Mouse (Mus musculus): ENCODE measurements at regions not wholly inside any gene's neighbourhood (a gene's known extent, or its start where the extent isn't known, plus 50 kb on each side); places are given as distances from the start of the nearest gene placed in this dataset.

DNA sequence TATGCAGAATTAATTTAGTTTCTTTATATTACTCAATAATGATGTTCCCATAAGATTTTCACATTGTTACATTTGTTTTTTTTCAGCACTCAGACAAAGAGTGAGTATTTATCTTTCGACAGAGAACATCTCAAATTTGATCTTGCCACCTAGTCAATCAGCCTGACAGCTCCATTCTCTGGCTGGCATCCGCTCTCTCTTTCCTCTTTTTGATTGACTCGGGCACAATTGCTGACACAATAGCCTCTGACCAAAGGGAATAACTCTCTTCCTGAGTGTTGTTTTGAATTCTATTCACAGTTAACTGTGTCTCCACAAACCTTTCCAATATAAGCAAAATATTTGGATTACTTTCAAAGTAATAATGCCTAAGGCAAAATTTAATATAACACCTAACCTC lies 711.4 kb downstream of the Adgrl2 start:
- no peak for TF ChIP-seq GATA4 (IDR thresholded peaks at IDR 0.05; ENCODE audit: insufficient replicate concordance, low read length)

DNA sequence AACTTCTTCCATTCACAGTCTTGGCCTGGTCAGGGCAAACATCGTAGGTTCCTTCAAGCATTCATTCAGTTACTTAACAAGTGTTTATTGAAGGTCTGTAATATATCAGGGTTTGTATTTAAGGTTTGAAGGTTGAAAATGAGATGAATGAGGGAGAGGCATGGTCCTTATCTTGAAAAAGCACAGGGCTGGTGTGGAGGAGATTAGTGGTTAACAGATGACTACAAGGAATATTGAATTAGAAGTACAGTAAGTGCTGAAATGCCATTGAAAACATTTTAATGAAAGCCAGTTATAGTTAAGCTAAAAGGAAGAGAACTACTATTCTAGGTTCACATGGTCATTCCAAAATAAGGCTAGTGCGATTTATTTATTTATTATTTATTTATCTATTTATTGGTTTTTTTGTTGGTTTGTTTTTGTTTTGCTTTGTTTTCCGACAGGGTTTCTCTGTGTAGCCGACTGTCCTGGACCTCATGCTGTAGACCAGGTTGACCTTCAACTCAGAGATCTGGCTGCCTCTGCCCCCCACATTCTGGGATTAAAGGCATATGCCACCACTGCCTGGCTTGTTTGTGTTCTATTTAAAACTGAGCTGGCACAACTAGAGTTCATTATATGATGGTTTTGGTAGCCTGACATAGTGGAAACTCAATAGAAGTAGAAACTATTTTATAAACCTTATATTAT lies 718.1 kb downstream of the Adgrl2 start:
- no peak for TF ChIP-seq GATA4 (IDR thresholded peaks at IDR 0.05; ENCODE audit: insufficient replicate concordance, low read length)

GRCm38 (mm10) chr3:148268812-148269211 lies 721.5 kb downstream of the Adgrl2 start:
- TF ChIP-seq GATA4 (IDR thresholded peaks at IDR 0.05; ENCODE audit: insufficient replicate concordance, low read length), result no peak

DNA sequence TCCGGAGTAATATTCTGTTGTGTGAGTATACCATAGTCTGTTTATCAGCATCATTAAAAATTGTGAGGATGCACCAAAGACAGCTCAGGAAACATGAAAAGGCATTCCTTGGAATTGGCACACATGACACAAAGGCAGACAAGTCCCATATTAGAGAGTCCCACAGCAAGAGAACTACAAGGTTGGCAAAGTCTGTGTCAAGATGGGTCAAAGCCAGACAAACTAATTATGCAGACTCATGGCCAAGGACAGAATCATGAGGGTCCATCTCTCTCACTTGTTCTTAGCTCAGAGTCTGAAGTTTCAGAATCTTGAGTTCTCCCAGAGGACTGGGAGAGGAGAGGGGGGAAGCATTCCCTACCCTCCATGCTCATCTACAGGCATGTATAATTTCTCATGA lies 731.1 kb downstream of the Adgrl2 start:
- no peak for TF ChIP-seq GATA4 (IDR thresholded peaks at IDR 0.05; ENCODE audit: insufficient replicate concordance, low read length)

GRCm38 (mm10) chr3:148248617-148249016 lies 741.7 kb downstream of the Adgrl2 start:
- no peak for TF ChIP-seq GATA4 (IDR thresholded peaks at IDR 0.05; ENCODE audit: insufficient replicate concordance, low read length)

DNA sequence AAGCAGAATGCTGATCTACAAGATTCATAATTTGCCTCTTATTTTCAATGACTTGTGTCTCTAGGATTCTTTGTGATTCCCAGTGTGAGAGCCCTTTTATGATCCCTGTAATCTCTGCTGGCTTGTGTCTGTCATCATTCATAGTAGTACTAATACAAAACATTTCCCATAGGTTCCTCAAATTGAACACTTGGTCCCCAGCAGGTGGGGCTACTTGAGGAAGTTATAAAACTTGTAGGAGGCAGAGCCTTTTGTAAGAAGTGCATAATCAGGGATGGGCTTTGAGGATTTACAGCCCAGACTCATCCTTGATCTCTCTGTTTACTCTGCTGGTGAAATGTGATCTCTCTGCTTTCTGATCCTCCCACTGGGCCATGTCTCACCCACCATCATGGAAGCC lies 743.6 kb downstream of the Adgrl2 start:
- TF ChIP-seq GATA4 (IDR thresholded peaks at IDR 0.05; ENCODE audit: insufficient replicate concordance, low read length), result no peak

GRCm38 (mm10) chr3:148238093-148238492 lies 752.3 kb downstream of the Adgrl2 start:
- no peak for TF ChIP-seq GATA4 (IDR thresholded peaks at IDR 0.05; ENCODE audit: insufficient replicate concordance, low read length)

DNA sequence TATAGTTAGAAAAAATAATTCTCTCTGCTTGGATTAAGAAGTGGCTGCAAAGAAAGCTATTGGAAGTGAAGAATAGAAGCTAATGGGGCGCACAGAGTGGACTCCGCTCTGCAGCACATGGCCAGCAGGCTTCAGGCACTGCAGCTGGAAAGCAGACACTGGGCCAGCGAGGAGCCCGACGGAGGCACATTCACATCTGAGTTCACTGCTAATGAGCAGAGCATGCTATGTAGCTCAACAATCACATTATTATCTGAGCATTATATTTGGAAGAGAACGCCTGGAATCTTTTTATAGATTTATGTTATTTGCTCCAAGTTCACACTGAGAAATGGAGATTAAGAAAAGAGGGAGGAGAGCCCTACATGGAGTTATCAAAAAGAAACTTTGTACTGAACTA lies 752.8 kb downstream of the Adgrl2 start:
- TF ChIP-seq GATA4 (IDR thresholded peaks at IDR 0.05; ENCODE audit: insufficient replicate concordance, low read length), result no peak

GRCm38 (mm10) chr3:148233616-148234015 lies 756.7 kb downstream of the Adgrl2 start:
- no peak for TF ChIP-seq GATA4 (IDR thresholded peaks at IDR 0.05; ENCODE audit: insufficient replicate concordance, low read length)

GRCm38 (mm10) chr3:148229192-148229591 lies 761.2 kb downstream of the Adgrl2 start:
- no peak for TF ChIP-seq GATA4 (IDR thresholded peaks at IDR 0.05; ENCODE audit: insufficient replicate concordance, low read length)

DNA sequence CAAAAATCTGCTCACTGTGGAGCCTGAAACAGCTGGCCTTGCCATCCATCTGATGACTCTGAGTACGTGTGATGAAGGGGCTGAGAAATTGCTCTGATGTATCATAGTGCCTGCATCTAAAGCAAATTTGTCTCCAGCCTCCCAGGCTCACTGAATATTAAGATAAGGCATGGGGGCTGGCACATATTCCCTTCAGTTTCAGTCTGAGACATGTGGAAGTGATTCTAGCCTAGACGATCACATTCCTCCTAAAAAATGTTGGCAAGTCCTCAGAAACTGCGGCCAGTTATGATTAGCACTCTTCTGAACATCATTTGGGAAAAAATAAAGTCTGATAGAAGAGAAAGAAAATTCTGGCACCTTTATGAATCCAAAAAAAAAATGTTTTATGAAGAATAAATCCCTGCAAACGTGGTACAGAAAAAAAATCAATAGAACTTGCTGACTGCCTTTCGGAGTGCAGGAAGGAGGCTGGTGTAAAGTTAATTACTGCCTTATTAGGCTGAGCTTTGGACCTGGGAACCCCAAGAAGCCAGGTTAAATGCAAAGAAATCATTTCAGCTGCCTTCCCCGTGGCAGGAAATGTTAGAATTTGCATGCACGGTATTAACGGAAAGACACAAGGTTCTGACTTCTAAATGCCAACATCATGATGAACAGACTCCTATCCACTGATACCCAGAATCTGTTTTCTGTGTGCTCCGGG lies 762.2 kb downstream of the Adgrl2 start:
- no peak for TF ChIP-seq GATA4 (IDR thresholded peaks at IDR 0.05; ENCODE audit: insufficient replicate concordance, low read length)

DNA sequence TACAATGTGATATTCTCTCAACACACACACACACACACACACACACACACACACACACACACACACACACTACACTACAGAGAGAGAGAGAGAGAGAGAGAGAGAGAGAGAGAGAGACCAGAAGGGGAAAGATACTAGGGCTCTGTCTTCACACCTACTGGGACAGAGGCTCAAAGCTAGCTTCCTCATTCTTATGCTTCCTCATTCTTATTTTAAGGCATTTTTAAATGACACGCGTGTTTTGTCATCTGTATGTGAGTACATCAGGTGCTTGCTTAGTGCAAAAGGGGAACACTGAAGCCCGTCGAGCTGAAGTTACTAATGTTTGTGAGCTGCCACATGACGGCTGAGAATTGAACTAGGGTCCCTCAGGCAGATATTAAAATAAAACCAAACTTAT lies 769.5 kb downstream of the Adgrl2 start:
- TF ChIP-seq GATA4 (IDR thresholded peaks at IDR 0.05; ENCODE audit: insufficient replicate concordance, low read length), result no peak

- no peak for TF ChIP-seq GATA4 (IDR thresholded peaks at IDR 0.05; ENCODE audit: insufficient replicate concordance, low read length)
These were observed 770.2 kb downstream of the Adgrl2 start for GRCm38 (mm10) chr3:148220024-148220590.

DNA sequence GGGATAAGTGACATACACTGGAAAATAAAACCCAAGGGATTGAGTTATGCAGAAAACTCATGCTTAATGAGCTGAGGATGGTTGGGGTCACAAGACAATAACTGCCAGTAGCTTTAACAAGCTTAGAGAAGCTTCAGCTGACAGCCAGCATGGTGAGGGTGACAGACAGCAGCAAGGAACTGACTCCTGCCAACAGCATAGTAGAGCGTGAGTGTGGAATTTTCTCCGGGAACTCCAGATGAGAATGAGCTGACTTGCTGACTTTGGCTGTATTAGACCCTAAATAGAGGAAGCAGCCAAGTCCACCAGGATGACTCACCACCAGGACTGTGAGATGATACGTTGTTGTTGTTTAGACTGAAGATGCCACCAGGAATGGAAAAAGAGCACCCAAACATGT lies 788.2 kb downstream of the Adgrl2 start:
- no peak for TF ChIP-seq GATA4 (IDR thresholded peaks at IDR 0.05; ENCODE audit: insufficient replicate concordance, low read length)

DNA sequence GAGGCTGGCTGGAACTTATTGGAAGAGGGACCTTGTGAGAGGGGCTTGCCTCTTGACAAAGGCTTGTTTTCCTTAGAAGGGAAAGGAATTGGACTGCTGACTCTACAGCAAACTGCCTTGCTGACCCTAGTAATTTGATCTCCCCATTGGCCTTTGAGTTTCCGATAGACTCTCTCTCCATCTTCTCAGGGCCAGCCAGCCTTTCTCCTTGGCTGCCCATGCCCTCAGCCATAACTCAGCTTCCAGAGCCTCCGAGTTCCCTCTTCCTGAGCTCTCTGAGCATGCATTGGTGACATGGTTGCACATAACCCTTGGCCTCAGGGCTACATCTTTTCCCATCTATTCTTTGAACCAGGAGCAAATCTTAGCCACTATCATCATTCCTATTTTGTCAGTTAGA lies 803.7 kb downstream of the Adgrl2 start:
- no peak for TF ChIP-seq GATA4 (IDR thresholded peaks at IDR 0.05; ENCODE audit: insufficient replicate concordance, low read length)

DNA sequence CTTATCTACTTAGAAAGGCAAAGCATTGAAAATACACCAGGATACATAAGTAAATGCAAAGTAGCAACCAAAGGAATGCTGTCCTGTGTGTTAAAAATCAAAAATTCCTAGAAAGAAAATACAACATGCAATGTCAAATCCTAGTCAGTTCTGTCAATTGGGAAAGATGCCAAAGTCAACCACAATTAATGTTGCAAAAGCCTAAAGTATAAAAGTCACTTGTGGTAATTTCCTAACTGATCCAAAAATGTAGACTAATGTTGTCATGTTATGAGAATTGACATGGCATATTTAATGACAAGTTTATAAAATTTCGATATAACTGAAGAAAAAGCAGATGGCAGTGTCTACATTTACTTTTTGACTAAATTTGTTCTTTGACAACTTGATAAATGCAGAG lies 822.8 kb downstream of the Adgrl2 start:
- no peak for TF ChIP-seq GATA4 (IDR thresholded peaks at IDR 0.05; ENCODE audit: insufficient replicate concordance, low read length)

Data from liver, adult (tissue).